ENCODE assay signal across 8 mouse cellular contexts in genomic region chr7:35756510-35757440, GRCm38 (mm10). TPM values are rescaled to one million over a fixed set of nuclear protein-coding genes. Genes with fewer than 3 reads are reported as not detected.
DNase-seq lines count a peak whose midpoint lies in the region; ATAC-seq lines count a peak whose summit lies in the region.

No protein-coding gene starts in this region.

- 36% methylated on average over 14 of the region's 14 CpGs for WGBS in liver, embryonic 11.5 days

- no peaks in the 10 kb centered on the region for H3K27me3 ChIP-seq in liver, embryonic 11.5 days (replicated peaks; ENCODE audit: control insufficient read depth, insufficient read depth, low read length)

- H3K9ac ChIP-seq in liver, embryonic 11.5 days (ENCODE audit: low read depth, low read length): no peak overlapping the region

- peaks cover 5% of the 10 kb centered on the region; the same call in 1 of the 2 replicates for H3K4me1 ChIP-seq in liver, embryonic 11.5 days (replicated peaks; ENCODE audit: control insufficient read depth, insufficient read depth, low read length)

- no peaks in the 10 kb centered on the region for H3K9me3 ChIP-seq in liver, embryonic 11.5 days (ENCODE audit: control insufficient read depth, low read length)

- no peaks in the 10 kb centered on the region for H3K36me3 ChIP-seq in liver, embryonic 11.5 days (ENCODE audit: control insufficient read depth, insufficient read depth, low read length)

- H3K27ac ChIP-seq in liver, embryonic 11.5 days (ENCODE audit: low read depth, low read length): no peak overlapping the region

- ATAC-seq in frontal cortex, adult (ENCODE audit: low TSS enrichment): peak; percentile 56; the same call in 1 of the 2 replicates
- ATAC-seq in liver, embryonic 11.5 days (replicated peaks; ENCODE audit: low FRiP score): 0 out of 2 replicates have a peak, but pooled peaks have one; percentile 12

- no peak for DNase-seq in frontal cortex, postnatal 25 days (ENCODE audit: low spot score in 2 of 2)
- DNase-seq in spleen, adult 12 weeks (ENCODE audit: low spot score): peak; percentile 3
- no peak for DNase-seq in spleen, postnatal 14 days (ENCODE audit: low spot score in 2 of 2)
- DNase-seq in liver, embryonic 11.5 days (ENCODE audit: low spot score): no peak
- DNase-seq in yolk sac, embryonic 10.5 days (ENCODE audit: low spot score): no peak
- no peak for DNase-seq in urinary bladder, adult 18-20 months (ENCODE audit: low spot score in 2 of 2)
- no peak for DNase-seq in Muller cell, postnatal 12 days (ENCODE audit: inconsistent ontology term)

- 0 out of 2 replicates have a peak overlapping the region, but pooled peaks have one; percentile 10 for H3K4me3 ChIP-seq in liver, embryonic 11.5 days (ENCODE audit: low read depth, low read length)

- peak overlapping the region; percentile 6; the same call in 1 of the 2 replicates for H3K4me2 ChIP-seq in liver, embryonic 11.5 days

RNA-seq across cellular contexts. Expression of gene Dpy19l3, which starts 2.5 kb away (rescaled TPM):
- polyA plus RNA-seq in liver, embryonic 11.5 days (2014; fragmentation: Nextera tagmentation; extraction: Ambion mirVana): 17.1 and 22.9 TPM in 2 replicates

RNA-seq across cellular contexts. Expression of gene Zfp507, which starts 46.0 kb away (rescaled TPM):
- 11.5 and 14.4 TPM in 2 replicates for polyA plus RNA-seq in liver, embryonic 11.5 days (2014; fragmentation: Nextera tagmentation; extraction: Ambion mirVana)
